Mouse (Mus musculus) heart, postnatal 0 days (tissue): ENCODE measurements around the gene Gm5447.

Source experiments
- CTCF ChIP-seq: IDR thresholded peaks from 2 replicates; pipeline ENCODE4 v1.5.1; 2016; ENCODE audit warnings: antibody characterized with exemption, control low read depth, low read depth
- EP300 ChIP-seq: IDR thresholded peaks from 2 replicates; pipeline ENCODE4 v1.6.1; 2016; ENCODE audit warnings: antibody characterized with exemption, low read depth

DNA sequence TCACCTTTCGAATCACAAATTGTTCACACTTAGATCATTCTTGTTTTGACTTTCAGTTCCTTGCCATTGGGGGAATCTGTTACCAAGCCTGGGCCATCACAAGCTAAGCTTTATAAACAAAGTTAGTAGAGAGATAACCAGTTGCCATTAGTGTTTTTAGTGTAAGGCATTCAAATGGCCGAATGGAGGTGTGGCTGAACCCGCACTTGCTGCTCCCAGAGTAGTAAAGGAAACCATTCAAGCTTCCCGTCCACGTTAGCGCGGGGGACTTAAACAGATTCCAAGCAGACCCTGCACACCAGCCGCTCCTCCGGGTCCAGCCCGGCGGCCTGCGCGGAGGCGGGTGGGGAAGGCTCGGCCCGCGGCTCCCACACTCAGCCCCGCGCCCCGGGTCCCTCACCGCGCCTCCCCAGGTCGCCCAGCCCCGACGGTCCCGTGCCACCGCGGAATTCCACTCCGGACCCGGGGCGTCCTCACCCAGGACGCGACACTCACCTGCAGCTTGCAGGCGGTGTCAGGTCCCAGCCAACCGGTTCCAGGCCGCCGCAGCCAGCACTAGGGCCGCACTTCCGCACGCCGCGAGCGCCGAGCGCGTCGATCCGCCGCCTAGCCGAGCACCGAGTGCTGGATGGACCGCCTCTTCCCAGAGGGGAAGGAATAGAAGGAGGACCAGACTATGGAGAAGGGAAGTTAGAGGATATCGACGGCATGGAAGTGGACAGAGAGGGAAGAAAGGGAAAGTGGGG, at the start of gene Gm5447, which contains the start of gene Exoc2:
- TF ChIP-seq CTCF (no peak), EP300 (no peak)
